Mouse (Mus musculus): Measurements from ENCODE around the gene Mal.
"Not testable (repeated sequence)": the region's sequence is repeated elsewhere in the genome, so short reads cannot be mapped to it uniquely, and the experiment has no call there.

The Mal gene

DNA sequence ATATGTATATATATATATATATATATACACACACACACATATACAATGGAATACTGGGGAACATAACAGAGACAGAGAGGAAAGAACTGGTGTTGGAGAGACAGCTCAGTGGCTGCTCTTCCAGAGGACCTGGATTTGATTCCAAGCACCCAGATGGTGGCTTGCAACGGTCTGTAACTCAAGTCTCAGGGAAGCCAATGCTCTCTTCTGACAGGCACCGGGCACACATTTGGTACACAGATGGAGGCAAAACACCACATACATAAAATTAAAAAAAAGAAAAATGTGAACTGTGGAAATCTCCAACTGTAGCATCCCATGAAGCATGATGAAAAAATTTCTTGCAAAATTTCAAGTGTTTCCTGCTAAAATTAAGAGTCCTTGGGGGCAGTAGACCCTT, 31.7 kb downstream of the Mal start:
- no peak for DNase-seq (ENCODE audit: low spot score in 2 of 2)

- DNase-seq (ENCODE audit: low spot score in 2 of 2), result no peak
These were observed 34.4 kb downstream of the Mal start for GRCm38 (mm10) chr2:127622065-127622464.

GRCm38 (mm10) chr2:127619311-127619710, 37.2 kb downstream of the Mal start:
- no peak for DNase-seq (ENCODE audit: low spot score in 2 of 2)

GRCm38 (mm10) chr2:127612288-127612687, 44.2 kb downstream of the Mal start:
- no peak for DNase-seq (ENCODE audit: low spot score in 2 of 2)

GRCm38 (mm10) chr2:127611386-127611785, 45.1 kb downstream of the Mal start:
- no peak for DNase-seq (ENCODE audit: low spot score in 2 of 2)

GRCm38 (mm10) chr2:127608986-127609385, 47.5 kb downstream of the Mal start:
- DNase-seq (ENCODE audit: low spot score in 2 of 2), result no peak

DNA sequence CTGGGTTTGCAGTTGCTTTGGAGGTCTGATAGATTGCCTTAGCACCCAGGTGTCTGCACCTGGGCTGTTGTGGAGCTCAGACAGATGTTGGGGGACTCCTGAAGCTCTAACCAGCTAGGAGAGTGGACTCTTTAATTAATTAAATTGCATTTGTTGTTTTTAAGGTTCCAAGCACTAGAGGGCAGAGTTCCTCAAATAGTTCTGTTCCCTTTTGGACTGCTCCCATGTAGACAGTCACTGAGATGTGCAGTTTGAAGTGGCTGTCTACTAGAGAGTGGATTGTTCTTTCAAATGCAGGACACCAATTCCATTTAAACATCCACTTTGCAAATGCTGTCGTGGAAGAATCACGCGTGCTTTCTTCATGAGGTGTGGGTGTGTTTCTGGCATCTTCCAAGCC, 48.3 kb downstream of the Mal start:
- no peak for DNase-seq (ENCODE audit: low spot score in 2 of 2)

- DNase-seq (ENCODE audit: low spot score in 2 of 2), result no peak
These were observed 51.3 kb downstream of the Mal start for GRCm38 (mm10) chr2:127605203-127605602.

DNA sequence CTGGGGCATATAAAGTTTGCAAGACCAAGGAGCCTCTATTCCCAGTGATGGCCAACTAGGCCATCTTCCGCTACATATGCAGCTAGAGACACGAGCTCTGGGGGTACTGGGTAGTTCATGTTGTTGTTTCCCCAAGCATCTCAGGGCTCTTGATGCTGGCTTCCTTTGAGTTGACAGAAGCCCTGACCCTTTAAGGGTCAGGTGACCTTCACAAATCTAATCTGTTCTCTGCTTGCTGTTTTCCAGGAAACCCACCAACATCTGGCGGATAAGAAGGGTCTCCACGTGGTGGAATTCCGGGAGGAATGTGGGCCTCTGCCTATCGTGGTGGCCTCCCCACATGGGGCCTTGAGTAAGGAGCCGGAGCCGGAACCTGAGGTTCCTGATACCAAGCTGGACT, 53.1 kb downstream of the Mal start:
- DNase-seq (ENCODE audit: low spot score in 2 of 2), result not testable (repeated sequence)

DNA sequence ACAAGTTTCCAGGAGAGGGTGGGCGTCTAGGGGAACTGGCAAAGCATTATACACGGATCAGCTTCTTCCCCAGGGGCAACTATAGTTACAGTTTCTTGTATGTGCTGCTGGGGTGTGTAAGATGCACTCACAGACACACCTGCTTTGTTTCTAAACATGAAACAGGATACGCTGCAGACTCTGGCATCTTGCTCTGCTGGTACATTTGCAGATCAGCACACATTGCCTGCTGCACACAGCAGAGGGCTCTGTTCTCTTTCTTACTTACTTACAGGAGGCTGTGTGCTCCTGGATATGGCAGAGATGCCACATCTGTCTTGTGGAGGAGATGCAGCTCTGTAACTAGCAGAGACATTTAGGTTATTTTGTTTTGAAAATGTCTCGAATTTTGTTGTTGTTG, 65.7 kb downstream of the Mal start:
- no peak for DNase-seq (ENCODE audit: low spot score in 2 of 2)

DNA sequence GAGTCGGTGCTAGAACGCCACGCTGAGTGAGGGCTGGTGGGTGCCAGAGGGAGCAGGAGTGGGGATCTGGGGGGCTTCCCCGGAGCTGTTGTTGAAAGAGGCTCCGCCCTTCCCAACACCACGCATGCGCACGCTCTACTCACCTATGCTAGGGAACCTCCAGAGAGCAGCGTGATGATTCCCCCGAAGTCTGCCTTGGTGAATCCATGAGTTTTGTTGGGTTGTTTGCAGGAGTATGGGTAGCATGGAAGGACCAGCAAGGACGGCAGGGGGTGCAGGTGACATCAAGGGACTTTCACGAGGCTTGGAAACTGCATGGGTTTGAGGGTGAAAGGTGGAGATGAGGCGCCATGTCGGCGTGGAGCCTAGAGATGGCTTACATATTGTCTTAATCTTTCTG, 66.3 kb downstream of the Mal start:
- DNase-seq (ENCODE audit: low spot score in 2 of 2), result no peak

- no peak for DNase-seq (ENCODE audit: low spot score in 2 of 2)
These were observed 67.6 kb downstream of the Mal start for GRCm38 (mm10) chr2:127588897-127589296.

GRCm38 (mm10) chr2:127587514-127587844, 69.0 kb downstream of the Mal start:
- DNase-seq (ENCODE audit: low spot score in 2 of 2), result no peak

DNA sequence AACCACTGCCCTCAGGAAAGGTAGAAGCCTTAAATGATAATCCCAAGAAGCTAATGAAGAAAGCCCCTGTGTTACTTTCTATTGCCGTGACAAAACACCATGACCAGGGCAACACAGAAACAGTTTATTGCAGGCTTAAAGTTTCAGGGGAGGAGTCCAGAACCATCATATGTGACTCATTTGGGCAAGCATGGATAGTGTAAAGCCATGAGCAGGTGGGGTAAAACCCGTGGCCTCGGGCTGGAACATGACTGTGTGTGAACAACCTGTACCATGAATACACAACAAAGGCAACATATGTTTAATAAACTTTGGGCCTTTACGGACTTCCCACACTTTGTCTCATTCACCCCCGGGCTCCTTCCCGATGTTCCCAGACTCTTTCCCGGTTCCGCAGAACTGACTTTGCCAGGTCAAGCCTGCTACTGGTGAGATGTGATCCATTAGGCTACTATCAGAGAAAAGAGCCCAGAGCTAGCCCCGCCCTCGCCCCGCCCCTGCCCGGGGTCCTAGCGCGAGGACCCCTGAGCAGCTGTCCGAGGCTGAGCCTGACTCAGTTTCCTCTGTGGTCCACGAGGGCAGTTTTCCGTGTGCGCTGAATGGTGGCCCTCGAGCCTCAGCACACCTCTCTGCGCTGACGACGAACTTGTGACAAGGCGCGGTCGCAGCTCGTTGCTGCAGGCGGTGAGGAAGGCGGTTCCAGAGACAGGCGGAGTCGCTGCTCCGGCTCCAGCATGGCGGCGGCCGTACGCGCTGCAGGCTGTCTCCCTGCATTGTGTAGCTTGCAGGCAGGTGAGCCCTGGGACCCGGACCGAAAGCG, 69.6 kb downstream of the Mal start, which contains the start of the genes Zfp661 and Mrps5:
TSS of gene Zfp661 (minus strand) at position 401 of the 820 bp plus-strand sequence.
TSS of gene Mrps5 (plus strand) at position 529 of the 820 bp plus-strand sequence.
- peak; percentile 65 to 72 for DNase-seq (ENCODE audit: low spot score in 2 of 2)

GRCm38 (mm10) chr2:127584436-127584858, 72.0 kb downstream of the Mal start:
- DNase-seq (ENCODE audit: low spot score in 2 of 2), result peak; percentile 94 to 95
